Mouse (Mus musculus): ENCODE measurements around the gene Vcp. TPM values are rescaled to one million over a fixed set of nuclear protein-coding genes. Genes with fewer than 3 reads are reported as not detected.

The Vcp gene
- total and polyA plus RNA-seq, 3 experiments, result 200 to 462 (median 237) TPM

GRCm38 (mm10) chr4:43031237-43031995 is 31.1 kb upstream of the Vcp start, which contains the start of gene Stoml2 (continued):
- peak; percentile 75; the same call in 1 of the 2 replicates for TF ChIP-seq GABPA (IDR thresholded peaks at IDR 0.05; ENCODE audit: insufficient replicate concordance, low read depth, low read length)
- peak; percentile 64; the same call in 1 of the 2 replicates for TF ChIP-seq MEF2A (IDR thresholded peaks at IDR 0.05; ENCODE audit: borderline replicate concordance, low read depth, low read length)
- TF ChIP-seq POLR2A (IDR thresholded peaks at IDR 0.05; ENCODE audit: low read depth, low read length), result peak; percentile 88
- peak; percentile 76 for TF ChIP-seq NELFE (IDR thresholded peaks at IDR 0.05; ENCODE audit: low read depth, low read length)

- Histone ChIP-seq H3K27ac (ENCODE audit: insufficient read depth, low read depth) (no peak overlapping the region), H3K27me3 (replicated peaks) (no peaks in the 10 kb centered on the region), H3K79me2 (replicated peaks; ENCODE audit: control insufficient read depth, extremely low read depth, insufficient read depth, poor library complexity, severe bottlenecking) (peaks cover 11% of the 10 kb centered on the region), H3K4me2 (ENCODE audit: insufficient read depth, low read depth, poor library complexity, severe bottlenecking) (peak overlapping the region; percentile 58), H3K9ac (ENCODE audit: insufficient read depth, low read depth) (peak overlapping the region; percentile 95), H3K36me3 (replicated peaks in 1 of 2; ENCODE audit: control insufficient read depth in 1 of 2, insufficient read depth in 1 of 2, low read length in 1 of 2) (peaks cover 26 to 71% of the 10 kb centered on the region in 2 experiments), H3K9me3 (replicated peaks; ENCODE audit: low read length) (no peaks in the 10 kb centered on the region), H3K4me1 (ENCODE audit: control insufficient read depth in 1 of 2, insufficient read depth in 2 of 2) (peaks cover 5 to 22% of the 10 kb centered on the region in 2 experiments; a peak in 3 of 4 replicates), H3K4me3 (replicated peaks in 1 of 3; ENCODE audit: low read depth in 2 of 3, low read length in 2 of 3, poor library complexity in 1 of 3) (peak overlapping the region; percentile 72 to 92 (median 84))
- TF ChIP-seq SIN3A (IDR thresholded peaks at IDR 0.05; ENCODE audit: low read length) (no peak), ZNF384 (IDR thresholded peaks at IDR 0.05; ENCODE audit: low read depth, low read length) (no peak), CHD2 (IDR thresholded peaks at IDR 0.05; ENCODE audit: low read length) (no peak), TBP (conservative IDR thresholded peaks at IDR 0.05; ENCODE audit: low read depth, low read length) (no peak), ZMIZ1 (IDR thresholded peaks at IDR 0.05; ENCODE audit: low read depth, low read length) (no peak), ZC3H11A (IDR thresholded peaks at IDR 0.05; ENCODE audit: low read depth, low read length) (no peak), IRF4 (IDR thresholded peaks at IDR 0.05; ENCODE audit: low read depth, low read length) (no peak), NRF1 (IDR thresholded peaks at IDR 0.05; ENCODE audit: low read depth, low read length) (no peak), NELFE (IDR thresholded peaks at IDR 0.05; ENCODE audit: low read depth, low read length) (no peak), JUN (IDR thresholded peaks at IDR 0.05; ENCODE audit: insufficient read depth, low read depth, low read length) (no peak), ETS1 (conservative IDR thresholded peaks at IDR 0.05; ENCODE audit: low read depth, low read length) (no peak), UBTF (IDR thresholded peaks at IDR 0.05; ENCODE audit: low read depth, low read length) (no peak), GABPA (IDR thresholded peaks at IDR 0.05; ENCODE audit: insufficient replicate concordance, low read depth, low read length) (no peak), ELF1 (IDR thresholded peaks at IDR 0.05; ENCODE audit: low read depth, low read length) (no peak)
- in situ Hi-C loops (cut with MboI; ENCODE audit: low pct_ligation_motif_present, low pct_unique_long_range_greater_than_20kb, low sequenced_read_pairs) (no loop called here), dilution Hi-C loops (cut with MboI; ENCODE audit: extremely low pct_ligation_motif_present, extremely low pct_unique_long_range_greater_than_20kb, low sequenced_read_pairs) (no loop called here)
- DNase-seq (ENCODE audit: extremely low read depth), result peak; percentile 10
Observed at GRCm38 (mm10) chr4:43030780-43031230, 30.5 kb upstream of the Vcp start.

GRCm38 (mm10) chr4:43030352-43030751 is 30.0 kb upstream of the Vcp start:
- H3K36me3 ChIP-seq (replicated peaks in 1 of 2; ENCODE audit: control insufficient read depth in 1 of 2, insufficient read depth in 1 of 2, low read length in 1 of 2), result peaks cover 26 to 68% of the 10 kb centered on the region in 2 experiments

More at GRCm38 (mm10) chr4:43030352-43030751, 30.0 kb upstream of the Vcp start:
- in situ Hi-C loops (cut with MboI; ENCODE audit: low pct_ligation_motif_present, low pct_unique_long_range_greater_than_20kb, low sequenced_read_pairs), result no loop called here
- dilution Hi-C loops (cut with MboI; ENCODE audit: extremely low pct_ligation_motif_present, extremely low pct_unique_long_range_greater_than_20kb, low sequenced_read_pairs), result no loop called here
- peak overlapping the region; percentile 58 for H3K4me2 ChIP-seq (ENCODE audit: insufficient read depth, low read depth, poor library complexity, severe bottlenecking)
- peaks cover 11% of the 10 kb centered on the region for H3K79me2 ChIP-seq (replicated peaks; ENCODE audit: control insufficient read depth, extremely low read depth, insufficient read depth, poor library complexity, severe bottlenecking)
- peaks cover 5 to 22% of the 10 kb centered on the region in 2 experiments; a peak in 3 of 4 replicates for H3K4me1 ChIP-seq (ENCODE audit: control insufficient read depth in 1 of 2, insufficient read depth in 2 of 2)
- no peaks in the 10 kb centered on the region for H3K9me3 ChIP-seq (replicated peaks; ENCODE audit: low read length)
- peak overlapping the region; percentile 95 for H3K9ac ChIP-seq (ENCODE audit: insufficient read depth, low read depth)
- H3K27ac ChIP-seq (ENCODE audit: insufficient read depth, low read depth), result no peak overlapping the region
- H3K4me3 ChIP-seq (replicated peaks in 1 of 3; ENCODE audit: low read depth in 2 of 3, low read length in 2 of 3, poor library complexity in 1 of 3), result peak overlapping the region; percentile 72 to 92 (median 84)
- no peak for TF ChIP-seq MAX (IDR thresholded peaks at IDR 0.05; ENCODE audit: low read length)
- no peak for TF ChIP-seq ZMIZ1 (IDR thresholded peaks at IDR 0.05; ENCODE audit: low read depth, low read length)
- no peak for TF ChIP-seq RCOR1 (conservative IDR thresholded peaks at IDR 0.05; ENCODE audit: low read depth, low read length)
- TF ChIP-seq USF1 (IDR thresholded peaks at IDR 0.05; ENCODE audit: low read depth, low read length), result no peak
- no peak for TF ChIP-seq GABPA (IDR thresholded peaks at IDR 0.05; ENCODE audit: insufficient replicate concordance, low read depth, low read length)
- no peak for TF ChIP-seq ZKSCAN1 (IDR thresholded peaks at IDR 0.05; ENCODE audit: borderline replicate concordance, low read depth, low read length)
- no peak for TF ChIP-seq ZNF384 (IDR thresholded peaks at IDR 0.05; ENCODE audit: low read depth, low read length)
- TF ChIP-seq EP300 (IDR thresholded peaks at IDR 0.05; ENCODE audit: low read length), result no peak
- TF ChIP-seq MEF2A (IDR thresholded peaks at IDR 0.05; ENCODE audit: borderline replicate concordance, low read depth, low read length), result no peak
- no peak for TF ChIP-seq E2F4 (IDR thresholded peaks at IDR 0.05; ENCODE audit: insufficient replicate concordance, low read depth, low read length)
- no peak for TF ChIP-seq POLR2A (IDR thresholded peaks at IDR 0.05; ENCODE audit: low read depth, low read length)
- no peak for TF ChIP-seq ETS1 (conservative IDR thresholded peaks at IDR 0.05; ENCODE audit: low read depth, low read length)
- TF ChIP-seq TCF12 (IDR thresholded peaks at IDR 0.05; ENCODE audit: low read depth, low read length), result no peak
- H3K27me3 ChIP-seq (replicated peaks), result no peaks in the 10 kb centered on the region
- no peak for DNase-seq (ENCODE audit: extremely low read depth)
